ENCODE assay signal across 15 mouse cellular contexts in the genomic region with DNA sequence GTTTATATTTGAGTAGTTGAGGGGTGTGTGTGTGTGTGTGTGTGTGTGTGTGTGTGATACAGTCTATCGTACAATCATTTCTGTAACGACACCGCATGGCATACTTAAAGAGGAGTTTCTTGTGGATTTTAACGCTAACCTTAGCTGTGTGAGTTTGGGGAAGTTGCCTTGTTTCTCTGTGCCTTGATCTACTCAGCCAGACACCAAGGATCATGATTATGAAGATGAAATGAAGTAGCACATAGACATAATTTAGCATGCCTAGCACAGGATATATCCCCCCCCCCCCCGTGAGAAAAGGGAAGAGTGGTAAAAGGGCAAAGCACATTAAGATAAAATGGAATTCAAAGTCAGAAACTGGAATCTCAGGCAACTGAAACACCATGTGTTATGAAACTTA.
"Had no signal": no experiment of that assay in that cellular context is flagged by ENCODE, and none has a peak within 500 bp of the region (broad histone marks: within the 10 kb centered on the region; RNA-seq: fewer than 3 reads in every experiment).

No protein-coding gene starts in this region.

- H3K36me3 ChIP-seq: liver, embryonic 15.5 days; midbrain, embryonic 13.5 days; midbrain, embryonic 15.5 days; neural tube, embryonic 12.5 days had no signal

- H3K4me3 ChIP-seq: liver, embryonic 15.5 days; megakaryocyte, embryonic 14.5 days; midbrain, embryonic 13.5 days; midbrain, embryonic 15.5 days; neural tube, embryonic 12.5 days had no signal

- DNase-seq: liver, postnatal 0 days; lung, embryonic 14.5 days; lung, postnatal 14 days; lung, postnatal 36 days; right cerebral cortex, postnatal 14 days; thymus, adult 2 months; thymus, postnatal 25 days; thymus, postnatal 4 days had no signal

- H3K27ac ChIP-seq: liver, embryonic 15.5 days; macrophage; midbrain, embryonic 13.5 days; midbrain, embryonic 15.5 days; neural tube, embryonic 12.5 days had no signal

- H3K4me1 ChIP-seq: midbrain, embryonic 13.5 days; midbrain, embryonic 15.5 days; neural tube, embryonic 12.5 days had no signal

- H3K9me3 ChIP-seq: liver, embryonic 15.5 days; midbrain, embryonic 13.5 days; midbrain, embryonic 15.5 days; neural tube, embryonic 12.5 days had no signal

- H3K4me2 ChIP-seq: liver, embryonic 15.5 days; lung, embryonic 14.5 days; midbrain, embryonic 11.5 days; midbrain, embryonic 13.5 days; midbrain, embryonic 15.5 days; neural tube, embryonic 12.5 days had no signal

- ATAC-seq: liver, postnatal 0 days; midbrain, embryonic 13.5 days; midbrain, embryonic 15.5 days had no signal

- H3K27me3 ChIP-seq: liver, embryonic 15.5 days; midbrain, embryonic 13.5 days; midbrain, embryonic 15.5 days; neural tube, embryonic 12.5 days had no signal

- H3K9ac ChIP-seq: liver, embryonic 15.5 days; liver, postnatal 0 days; lung, embryonic 14.5 days; midbrain, embryonic 13.5 days; midbrain, embryonic 15.5 days; neural tube, embryonic 12.5 days had no signal
